Mouse (Mus musculus) heart, adult 8-10 months (tissue): ENCODE data around the gene E130208F15Rik. TPM values are rescaled to one million over a fixed set of nuclear protein-coding genes. Genes with fewer than 3 reads are reported as not detected.

Source experiments
- DNase-seq: peaks from one replicate; pipeline ENCODE4 v3.0.0; 2022; ENCODE audit warnings: low spot score
- total RNA-seq, 4 experiments: library from RNA; stranded (reverse); gene quantifications; 2 replicates each; pipeline ENCODE4 v1.2.4; 2022

Gene E130208F15Rik
- total RNA-seq, 4 experiments from 2014 or later = 0.62 to 1.2 (median 0.79) TPM

- DNase-seq = peak; percentile 52
Observed at GRCm38 (mm10) chr7:30333436-30333835, 11.9 kb downstream of the E130208F15Rik start.

- no peak for DNase-seq
Observed at GRCm38 (mm10) chr7:30334563-30334962, 13.0 kb downstream of the E130208F15Rik start.

GRCm38 (mm10) chr7:30335688-30336087, 14.1 kb downstream of the E130208F15Rik start:
- DNase-seq = no peak

GRCm38 (mm10) chr7:30336384-30336783, 14.8 kb downstream of the E130208F15Rik start:
- DNase-seq = peak; percentile 64

GRCm38 (mm10) chr7:30339432-30340109, 18.0 kb downstream of the E130208F15Rik start:
- DNase-seq = no peak

- no peak for DNase-seq
Observed at GRCm38 (mm10) chr7:30346635-30347379, 25.3 kb downstream of the E130208F15Rik start.

GRCm38 (mm10) chr7:30347828-30348227, 26.3 kb downstream of the E130208F15Rik start:
- DNase-seq = no peak

- DNase-seq = peak; percentile 63
Observed at GRCm38 (mm10) chr7:30353279-30353822, 31.8 kb downstream of the E130208F15Rik start.

GRCm38 (mm10) chr7:30354059-30354458, 32.5 kb downstream of the E130208F15Rik start:
- no peak for DNase-seq

GRCm38 (mm10) chr7:30358378-30359186, 37.0 kb downstream of the E130208F15Rik start:
- DNase-seq = no peak

GRCm38 (mm10) chr7:30359276-30359865, 37.8 kb downstream of the E130208F15Rik start:
- no peak for DNase-seq

- no peak for DNase-seq
Observed at GRCm38 (mm10) chr7:30360028-30360427, 38.5 kb downstream of the E130208F15Rik start.

- no peak for DNase-seq
Observed at GRCm38 (mm10) chr7:30362652-30363343, 41.3 kb downstream of the E130208F15Rik start, which contains the start of gene Lrfn3. TSS of gene Lrfn3 (minus strand) at chr7:30362772.

- no peak for DNase-seq
Observed at GRCm38 (mm10) chr7:30363344-30363738, 41.8 kb downstream of the E130208F15Rik start.

- DNase-seq = no peak
Observed at GRCm38 (mm10) chr7:30367466-30367865, 45.9 kb downstream of the E130208F15Rik start.

Other genes with a start within 250 kb of the E130208F15Rik start
- 1 to 10 TPM; 2.1 to 3.0 (median 2.6) TPM for gene Zfp82, start 248.8 kb upstream of the E130208F15Rik start, total RNA-seq
- under 1 TPM in 1 of 4 experiments, not detected in 3; 0.28 TPM for gene Gm26920, start 231.3 kb upstream of the E130208F15Rik start, total RNA-seq
- gene Zfp566, start 231.2 kb upstream of the E130208F15Rik start, total RNA-seq = 1 to 10 TPM in 3 of 4 experiments, under 1 TPM in 1; 0.82 to 1.8 (median 1.6) TPM
- gene Zfp260, start 227.0 kb upstream of the E130208F15Rik start, total RNA-seq = 10 to 100 TPM; 25.3 to 34.5 (median 31.3) TPM
- 1 to 10 TPM; 1.5 to 4.3 (median 2.1) TPM for gene Zfp382, start 199.8 kb upstream of the E130208F15Rik start, total RNA-seq
- gene Zfp146, start 152.0 kb upstream of the E130208F15Rik start, total RNA-seq = 10 to 100 TPM; 23.2 to 33.8 (median 28.1) TPM
- 1,000 to 10,000 TPM; 3,196 to 3,318 (median 3,289) TPM for gene Cox7a1, start 137.6 kb upstream of the E130208F15Rik start, total RNA-seq
- 100 to 1,000 TPM; 287 to 304 (median 297) TPM for gene Capns1, start 122.9 kb upstream of the E130208F15Rik start, total RNA-seq
- gene Polr2i, start 89.8 kb upstream of the E130208F15Rik start, total RNA-seq = 10 to 100 TPM; 54.0 to 70.5 (median 64.9) TPM
- gene Tbcb, start 89.5 kb upstream of the E130208F15Rik start, total RNA-seq = 10 to 100 TPM; 51.2 to 62.4 (median 57.6) TPM
- not detected for gene Ovol3, start 86.0 kb upstream of the E130208F15Rik start, total RNA-seq
- gene Thap8, start 41.6 kb upstream of the E130208F15Rik start, total RNA-seq = under 1 TPM in 1 of 4 experiments, not detected in 3; 0.44 TPM
- gene Wdr62, start 41.3 kb upstream of the E130208F15Rik start, total RNA-seq = 1 to 10 TPM in 1 of 4 experiments, under 1 TPM in 3; 0.41 to 1.5 (median 0.84) TPM
- 1 to 10 TPM; 4.7 to 8.7 (median 7.4) TPM for gene Clip3, start 30.0 kb upstream of the E130208F15Rik start, total RNA-seq
- 10 to 100 TPM; 28.6 to 34.0 (median 32.5) TPM for gene Alkbh6, start 13.0 kb upstream of the E130208F15Rik start, total RNA-seq
- 1 to 10 TPM in 1 of 4 experiments, under 1 TPM in 3; 0.46 to 1.9 (median 0.76) TPM for gene Syne4, start 6.9 kb upstream of the E130208F15Rik start, total RNA-seq
- 10 to 100 TPM; 14.0 to 16.2 (median 15.1) TPM for gene Sdhaf1, start 2.2 kb downstream of the E130208F15Rik start, total RNA-seq
- gene Lrfn3, start 41.0 kb downstream of the E130208F15Rik start, total RNA-seq = 1 to 10 TPM; 1.3 to 2.4 (median 1.6) TPM
- gene Tyrobp, start 92.0 kb downstream of the E130208F15Rik start, total RNA-seq = 10 to 100 TPM; 13.5 to 26.2 (median 16.5) TPM
- gene Hcst, start 98.1 kb downstream of the E130208F15Rik start, total RNA-seq = not detected
- gene Nfkbid, start 100.0 kb downstream of the E130208F15Rik start, total RNA-seq = under 1 TPM in 3 of 4 experiments, not detected in 1; 0.12 to 0.46 (median 0.28) TPM
- 1 to 10 TPM; 3.2 to 4.2 (median 3.6) TPM for gene Aplp1, start 123.8 kb downstream of the E130208F15Rik start, total RNA-seq
- gene Kirrel2, start 135.9 kb downstream of the E130208F15Rik start, total RNA-seq = not detected
- gene Nphs1, start 136.6 kb downstream of the E130208F15Rik start, total RNA-seq = not detected
- gene Prodh2, start 171.9 kb downstream of the E130208F15Rik start, total RNA-seq = not detected
- gene Arhgap33, start 213.3 kb downstream of the E130208F15Rik start, total RNA-seq = under 1 TPM; 0.32 to 0.60 (median 0.36) TPM
- 1,000 to 10,000 TPM in 1 of 4 experiments, 100 to 1,000 TPM in 3; 852 to 1,087 (median 985) TPM for gene Hspb6, start 230.4 kb downstream of the E130208F15Rik start, total RNA-seq
- 1 to 10 TPM; 3.1 to 4.5 (median 3.9) TPM for gene Proser3, start 230.6 kb downstream of the E130208F15Rik start, total RNA-seq
- gene Lin37, start 238.1 kb downstream of the E130208F15Rik start, total RNA-seq = 10 to 100 TPM; 13.5 to 21.0 (median 14.6) TPM
- gene U2af1l4, start 241.6 kb downstream of the E130208F15Rik start, total RNA-seq = 10 to 100 TPM; 62.1 to 70.3 (median 67.2) TPM
- gene Gm49396, start 241.6 kb downstream of the E130208F15Rik start, total RNA-seq = 1 to 10 TPM in 2 of 4 experiments, under 1 TPM in 2; 0.80 to 1.6 (median 1.2) TPM
- 10 to 100 TPM; 82.2 to 90.7 (median 88.5) TPM for gene Psenen, start 241.9 kb downstream of the E130208F15Rik start, total RNA-seq
- 1 to 10 TPM in 3 of 4 experiments, not detected in 1; 1.1 to 1.4 (median 1.1) TPM for gene Igflr1, start 243.7 kb downstream of the E130208F15Rik start, total RNA-seq